Mouse (Mus musculus): ENCODE data around the gene Cit. TPM values are rescaled to one million over a fixed set of nuclear protein-coding genes. Genes with fewer than 3 reads are reported as not detected.

Gene Cit
- polyA plus RNA-seq, 1 experiment from 2014 or later = 15.9 TPM

- peaks cover 14 to 32% of the 10 kb centered on the region in 2 experiments for H3K4me1 ChIP-seq (ENCODE audit: control insufficient read depth in 2 of 2, insufficient read depth in 2 of 2, low read length in 2 of 2)
- no peaks in the 10 kb centered on the region for H3K27me3 ChIP-seq (ENCODE audit: control insufficient read depth, insufficient read depth, low read length)
- H3K4me3 ChIP-seq (ENCODE audit: control insufficient read depth in 1 of 2, insufficient read depth in 1 of 2, low read depth in 1 of 2, low read length in 2 of 2) = no peak overlapping the region
- ATAC-seq (ENCODE audit: insufficient number of reproducible peaks, insufficient read depth, low FRiP score, low read depth) = no peak
- H3K4me2 ChIP-seq (ENCODE audit: low read length) = no peak overlapping the region
- WGBS = 90% methylated on average over 8 of the region's 8 CpGs
- no peak overlapping the region for H3K27ac ChIP-seq (replicated peaks in 1 of 2; ENCODE audit: control insufficient read depth in 1 of 2, insufficient read depth in 1 of 2, low read depth in 2 of 2, low read length in 2 of 2)
- H3K36me3 ChIP-seq (ENCODE audit: control insufficient read depth, insufficient read depth, low read length) = peaks cover 98% of the 10 kb centered on the region
- H3K9me3 ChIP-seq (ENCODE audit: control insufficient read depth, low read length) = no peaks in the 10 kb centered on the region
- no peak overlapping the region for H3K9ac ChIP-seq (ENCODE audit: low read length)
These were observed 172.3 kb downstream of the Cit start for GRCm38 (mm10) chr5:116017391-116017790.

DNA sequence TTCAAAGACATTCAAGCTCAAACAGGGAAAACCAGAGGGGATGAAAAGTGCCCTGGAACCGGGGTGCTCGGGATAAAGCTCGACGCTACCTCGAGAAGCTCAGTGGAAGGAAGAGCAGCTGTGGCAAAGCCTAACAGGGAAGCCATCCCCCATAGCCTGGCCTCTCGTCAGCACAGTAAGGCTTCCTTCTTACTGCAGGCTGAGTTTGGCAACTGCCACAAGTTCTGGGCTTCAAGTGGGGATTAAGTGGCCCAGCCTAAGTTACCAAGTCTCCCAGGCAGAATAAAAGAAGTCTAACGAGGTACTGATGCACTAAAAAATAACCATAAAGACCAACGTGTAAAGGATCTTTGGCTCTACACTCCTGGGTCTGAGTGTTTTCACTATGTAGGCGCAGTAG, 173.1 kb downstream of the Cit start:
- 83% methylated on average over 9 of the region's 9 CpGs for WGBS
- no peak overlapping the region for H3K4me3 ChIP-seq (ENCODE audit: control insufficient read depth in 1 of 2, insufficient read depth in 1 of 2, low read depth in 1 of 2, low read length in 2 of 2)
- no peaks in the 10 kb centered on the region for H3K27me3 ChIP-seq (ENCODE audit: control insufficient read depth, insufficient read depth, low read length)
- no peak overlapping the region for H3K4me2 ChIP-seq (ENCODE audit: low read length)
- peaks cover 18 to 40% of the 10 kb centered on the region in 2 experiments for H3K4me1 ChIP-seq (ENCODE audit: control insufficient read depth in 2 of 2, insufficient read depth in 2 of 2, low read length in 2 of 2)
- no peaks in the 10 kb centered on the region for H3K9me3 ChIP-seq (ENCODE audit: control insufficient read depth, low read length)
- no peak for ATAC-seq (ENCODE audit: insufficient number of reproducible peaks, insufficient read depth, low FRiP score, low read depth)
- peaks cover 93% of the 10 kb centered on the region for H3K36me3 ChIP-seq (ENCODE audit: control insufficient read depth, insufficient read depth, low read length)
- H3K9ac ChIP-seq (ENCODE audit: low read length) = peak overlapping the region; percentile 16; the same call in 1 of the 2 replicates
- 0 out of 4 replicates have a peak overlapping the region, but pooled peaks of 1 of the 2 experiments have one; percentile 84 for H3K27ac ChIP-seq (replicated peaks in 1 of 2; ENCODE audit: control insufficient read depth in 1 of 2, insufficient read depth in 1 of 2, low read depth in 2 of 2, low read length in 2 of 2)

GRCm38 (mm10) chr5:116018784-116019183, 173.7 kb downstream of the Cit start:
- WGBS = 38% methylated on average over 6 of the region's 6 CpGs
- Histone ChIP-seq H3K4me2 (ENCODE audit: low read length) (peak overlapping the region; percentile 23; the same call in 1 of the 2 replicates), H3K4me1 (ENCODE audit: control insufficient read depth in 2 of 2, insufficient read depth in 2 of 2, low read length in 2 of 2) (peaks cover 20 to 46% of the 10 kb centered on the region in 2 experiments), H3K4me3 (ENCODE audit: control insufficient read depth in 1 of 2, insufficient read depth in 1 of 2, low read depth in 1 of 2, low read length in 2 of 2) (no peak overlapping the region), H3K36me3 (ENCODE audit: control insufficient read depth, insufficient read depth, low read length) (peaks cover 87% of the 10 kb centered on the region), H3K9me3 (ENCODE audit: control insufficient read depth, low read length) (no peaks in the 10 kb centered on the region), H3K9ac (ENCODE audit: low read length) (no peak overlapping the region), H3K27me3 (ENCODE audit: control insufficient read depth, insufficient read depth, low read length) (no peaks in the 10 kb centered on the region), H3K27ac (replicated peaks in 1 of 2; ENCODE audit: control insufficient read depth in 1 of 2, insufficient read depth in 1 of 2, low read depth in 2 of 2, low read length in 2 of 2) (peak overlapping the region; percentile 71 to 84)
- no peak for ATAC-seq (ENCODE audit: insufficient number of reproducible peaks, insufficient read depth, low FRiP score, low read depth)

DNA sequence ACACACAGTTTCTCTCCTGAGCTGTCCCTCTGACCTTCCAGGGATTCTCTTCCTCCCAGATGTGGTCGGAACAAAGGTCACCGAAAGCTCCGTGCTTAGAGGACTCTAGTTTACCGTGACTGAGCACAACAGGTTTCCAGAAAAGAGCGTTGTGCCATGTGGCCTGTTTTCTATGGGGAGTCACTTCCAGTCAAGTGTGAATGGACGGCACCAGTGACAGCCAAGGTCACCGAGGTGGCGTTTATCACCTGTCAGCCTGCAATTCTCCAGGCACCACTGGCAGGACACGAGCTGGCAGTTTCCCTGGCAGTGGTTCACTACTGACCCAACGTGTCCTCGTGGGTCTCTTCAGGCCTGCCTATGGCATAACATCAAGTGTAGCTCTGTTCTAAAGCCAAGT, 174.3 kb downstream of the Cit start:
- Histone ChIP-seq H3K4me1 (ENCODE audit: control insufficient read depth in 2 of 2, insufficient read depth in 2 of 2, low read length in 2 of 2) (peaks cover 20 to 46% of the 10 kb centered on the region in 2 experiments), H3K4me3 (ENCODE audit: control insufficient read depth in 1 of 2, insufficient read depth in 1 of 2, low read depth in 1 of 2, low read length in 2 of 2) (no peak overlapping the region), H3K4me2 (ENCODE audit: low read length) (peak overlapping the region; percentile 23; the same call in 1 of the 2 replicates), H3K36me3 (ENCODE audit: control insufficient read depth, insufficient read depth, low read length) (peaks cover 82% of the 10 kb centered on the region), H3K9me3 (ENCODE audit: control insufficient read depth, low read length) (no peaks in the 10 kb centered on the region), H3K9ac (ENCODE audit: low read length) (no peak overlapping the region), H3K27ac (replicated peaks in 1 of 2; ENCODE audit: control insufficient read depth in 1 of 2, insufficient read depth in 1 of 2, low read depth in 2 of 2, low read length in 2 of 2) (peak overlapping the region; percentile 71 to 84), H3K27me3 (ENCODE audit: control insufficient read depth, insufficient read depth, low read length) (no peaks in the 10 kb centered on the region)
- WGBS = 9% methylated on average over 11 of the region's 11 CpGs
- ATAC-seq (ENCODE audit: insufficient number of reproducible peaks, insufficient read depth, low FRiP score, low read depth) = no peak

DNA sequence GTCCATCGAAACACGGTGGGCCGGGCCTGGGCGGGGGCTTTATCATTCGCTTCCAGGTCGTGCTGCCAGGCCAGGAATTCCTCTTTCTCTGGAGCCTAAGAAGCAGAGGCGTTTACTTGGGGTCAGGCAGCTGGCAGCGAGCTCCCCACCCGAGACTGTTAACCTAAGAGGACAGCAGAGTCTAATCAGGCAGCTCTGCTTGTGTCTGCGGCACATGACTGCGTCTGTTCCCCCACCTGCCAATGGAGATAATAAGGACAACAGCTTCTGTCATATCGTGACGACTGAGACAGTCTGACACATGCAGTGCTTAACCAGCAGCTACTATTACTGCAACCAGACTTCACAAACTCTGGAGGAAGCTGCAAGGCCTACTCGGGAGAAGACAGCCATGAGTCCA, 176.5 kb downstream of the Cit start:
- no peaks in the 10 kb centered on the region for H3K27me3 ChIP-seq (ENCODE audit: control insufficient read depth, insufficient read depth, low read length)
- H3K36me3 ChIP-seq (ENCODE audit: control insufficient read depth, insufficient read depth, low read length) = peaks cover 60% of the 10 kb centered on the region
- H3K4me1 ChIP-seq (ENCODE audit: control insufficient read depth in 2 of 2, insufficient read depth in 2 of 2, low read length in 2 of 2) = peaks cover 22 to 46% of the 10 kb centered on the region in 2 experiments
- no peak for ATAC-seq (ENCODE audit: insufficient number of reproducible peaks, insufficient read depth, low FRiP score, low read depth)
- 65% methylated on average over 14 of the region's 14 CpGs for WGBS
- H3K9ac ChIP-seq (ENCODE audit: low read length) = no peak overlapping the region
- H3K4me3 ChIP-seq (ENCODE audit: control insufficient read depth in 1 of 2, insufficient read depth in 1 of 2, low read depth in 1 of 2, low read length in 2 of 2) = no peak overlapping the region
- no peak overlapping the region for H3K27ac ChIP-seq (replicated peaks in 1 of 2; ENCODE audit: control insufficient read depth in 1 of 2, insufficient read depth in 1 of 2, low read depth in 2 of 2, low read length in 2 of 2)
- no peaks in the 10 kb centered on the region for H3K9me3 ChIP-seq (ENCODE audit: control insufficient read depth, low read length)
- H3K4me2 ChIP-seq (ENCODE audit: low read length) = peak overlapping the region; percentile 94; the same call in 1 of the 2 replicates

GRCm38 (mm10) chr5:116022131-116022530, 177.1 kb downstream of the Cit start:
- 80% methylated on average over 12 of the region's 12 CpGs for WGBS
- peaks cover 54% of the 10 kb centered on the region for H3K36me3 ChIP-seq (ENCODE audit: control insufficient read depth, insufficient read depth, low read length)
- no peak overlapping the region for H3K27ac ChIP-seq (replicated peaks in 1 of 2; ENCODE audit: control insufficient read depth in 1 of 2, insufficient read depth in 1 of 2, low read depth in 2 of 2, low read length in 2 of 2)
- H3K27me3 ChIP-seq (ENCODE audit: control insufficient read depth, insufficient read depth, low read length) = no peaks in the 10 kb centered on the region
- H3K4me2 ChIP-seq (ENCODE audit: low read length) = peak overlapping the region; percentile 94
- H3K9ac ChIP-seq (ENCODE audit: low read length) = peak overlapping the region; percentile 21; the same call in 1 of the 2 replicates
- H3K4me3 ChIP-seq (ENCODE audit: control insufficient read depth in 1 of 2, insufficient read depth in 1 of 2, low read depth in 1 of 2, low read length in 2 of 2) = no peak overlapping the region
- peaks cover 22 to 46% of the 10 kb centered on the region in 2 experiments for H3K4me1 ChIP-seq (ENCODE audit: control insufficient read depth in 2 of 2, insufficient read depth in 2 of 2, low read length in 2 of 2)
- no peak for ATAC-seq (ENCODE audit: insufficient number of reproducible peaks, insufficient read depth, low FRiP score, low read depth)
- no peaks in the 10 kb centered on the region for H3K9me3 ChIP-seq (ENCODE audit: control insufficient read depth, low read length)

DNA sequence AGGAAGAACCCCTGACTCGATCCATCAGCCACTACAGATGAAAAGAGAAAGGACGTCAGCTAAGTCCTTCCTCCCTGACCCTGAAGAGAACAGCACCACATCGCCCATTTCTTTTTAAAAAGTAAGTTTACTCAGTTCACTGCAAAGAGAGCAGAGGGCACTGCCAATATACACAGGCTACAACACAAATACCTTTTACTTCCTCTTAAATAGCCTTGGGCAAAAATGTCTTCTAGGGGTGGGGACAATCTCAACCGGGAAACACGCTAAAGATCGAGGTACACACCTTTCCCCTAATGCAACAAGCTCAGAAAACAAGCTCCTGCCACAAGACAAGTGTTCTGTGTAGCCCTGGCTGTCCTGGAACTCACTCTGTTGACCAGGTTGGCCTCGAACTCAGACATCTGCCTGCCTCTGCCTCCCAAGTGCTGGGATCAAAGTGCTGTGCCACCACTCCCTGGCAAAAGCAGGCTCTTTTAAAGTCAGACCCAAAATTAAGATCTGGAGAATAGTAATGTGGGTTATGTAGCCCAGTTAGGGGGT, 177.7 kb downstream of the Cit start:
- Histone ChIP-seq H3K9me3 (ENCODE audit: control insufficient read depth, low read length) (no peaks in the 10 kb centered on the region), H3K27me3 (ENCODE audit: control insufficient read depth, insufficient read depth, low read length) (no peaks in the 10 kb centered on the region), H3K4me1 (ENCODE audit: control insufficient read depth in 2 of 2, insufficient read depth in 2 of 2, low read length in 2 of 2) (peaks cover 22 to 46% of the 10 kb centered on the region in 2 experiments), H3K36me3 (ENCODE audit: control insufficient read depth, insufficient read depth, low read length) (peaks cover 48% of the 10 kb centered on the region), H3K4me2 (ENCODE audit: low read length) (peak overlapping the region; percentile 94), H3K27ac (replicated peaks in 1 of 2; ENCODE audit: control insufficient read depth in 1 of 2, insufficient read depth in 1 of 2, low read depth in 2 of 2, low read length in 2 of 2) (no peak overlapping the region), H3K9ac (ENCODE audit: low read length) (peak overlapping the region; percentile 86; the same call in 1 of the 2 replicates), H3K4me3 (ENCODE audit: control insufficient read depth in 1 of 2, insufficient read depth in 1 of 2, low read depth in 1 of 2, low read length in 2 of 2) (peak overlapping the region; percentile 65 to 81)
- no peak for ATAC-seq (ENCODE audit: insufficient number of reproducible peaks, insufficient read depth, low FRiP score, low read depth)
- WGBS = 82% methylated on average over 7 of the region's 7 CpGs
